Mouse (Mus musculus) spleen, postnatal 14 days (tissue): ENCODE measurements around the gene Ube2c.

ENCODE experiments used
- DNase-seq, 2 experiments: peaks; one replicate each; pipeline ENCODE4 v3.0.0; 2021 to 2022; ENCODE audit warnings: low spot score in 2 of 2

The Ube2c gene

DNA sequence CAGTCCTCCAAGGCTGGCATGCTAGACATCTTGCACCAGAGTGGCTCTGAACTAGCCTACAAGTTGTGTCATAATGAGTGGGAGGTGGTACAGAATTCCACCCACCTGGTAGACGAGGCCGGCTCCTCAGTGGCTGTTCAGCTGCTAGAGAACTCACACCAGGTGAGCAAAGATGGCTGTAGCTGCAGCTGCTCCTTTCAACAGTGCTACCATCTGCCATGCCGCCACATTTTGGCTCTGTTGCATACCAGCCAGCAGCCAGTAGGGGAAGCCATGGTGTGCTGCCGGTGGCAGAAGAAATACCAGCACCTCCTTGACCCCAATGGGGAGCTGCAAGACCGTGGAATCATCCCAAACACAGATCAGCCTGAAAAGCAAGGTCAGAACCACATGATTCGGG lies 51.4 kb downstream of the Ube2c start:
- no peak for DNase-seq

DNA sequence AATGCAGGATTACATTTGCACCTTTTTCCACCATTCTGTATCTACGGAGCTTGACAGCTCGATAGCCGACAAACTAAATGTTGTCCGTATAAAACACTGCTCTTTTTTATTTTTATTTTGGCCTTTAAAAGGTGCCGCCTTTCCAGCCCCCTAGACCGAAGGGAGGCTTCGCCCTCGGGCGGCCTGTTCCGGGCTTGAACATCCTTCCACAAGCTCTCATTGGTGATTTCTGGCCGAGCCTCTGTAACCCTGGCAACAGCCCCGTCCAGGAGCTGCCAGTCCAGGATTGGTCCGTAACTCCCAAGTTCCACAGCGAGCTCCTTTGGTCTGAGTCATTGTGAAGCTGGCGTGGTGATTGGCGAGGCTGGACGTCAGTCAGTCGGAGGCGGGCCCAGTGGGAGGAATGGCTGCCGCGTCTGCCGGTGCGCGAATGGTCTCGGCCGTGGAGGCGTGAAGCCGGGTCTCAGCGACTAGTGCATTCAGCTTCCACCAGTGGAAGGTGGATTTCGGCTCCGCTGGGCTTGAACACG lies 53.0 kb downstream of the Ube2c start, which contains the start of gene Zswim1:
Gene Zswim1, plus strand, starts transcription at position 51 of the 530 bp plus-strand sequence.
- DNase-seq = peak; percentile 100

DNA sequence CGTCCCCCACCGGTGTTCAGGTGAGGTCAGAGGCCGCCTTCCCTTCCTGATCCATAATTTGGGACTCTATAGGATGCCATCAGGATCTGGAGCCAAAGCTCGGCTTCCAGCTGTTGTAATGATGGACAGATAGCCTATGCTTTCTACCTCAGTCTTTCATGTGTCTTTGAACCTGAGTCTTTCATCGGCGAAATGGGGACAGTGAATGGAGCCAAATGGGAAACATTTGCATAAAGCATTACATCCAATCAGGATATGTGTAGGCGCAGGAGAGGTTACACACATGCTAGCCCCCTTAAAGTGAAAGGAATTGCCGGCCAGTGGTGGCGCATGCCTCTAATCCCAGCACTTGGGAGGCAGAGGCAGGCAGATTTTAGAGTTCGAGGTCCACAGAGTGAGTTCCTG lies 53.5 kb downstream of the Ube2c start:
- DNase-seq = no peak

DNA sequence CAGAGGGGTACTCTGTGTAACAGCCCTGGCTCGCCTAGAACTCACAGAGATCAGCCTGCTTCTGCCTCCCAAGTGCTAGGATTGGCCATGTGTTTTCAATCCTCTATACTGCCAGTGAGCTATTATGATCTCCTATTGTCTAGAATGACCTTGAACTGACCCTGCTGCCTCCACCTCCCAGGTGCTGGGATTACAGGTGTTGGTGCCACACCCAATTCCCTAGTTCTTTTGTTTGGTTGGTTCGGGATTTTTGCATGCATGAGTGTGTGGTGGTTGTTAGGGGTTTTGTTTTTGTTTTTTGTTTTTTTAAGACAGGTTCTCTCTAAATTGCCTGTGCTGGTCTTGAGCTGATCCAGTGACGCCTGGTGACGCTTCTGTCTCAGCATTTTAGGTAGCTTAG lies 54.3 kb downstream of the Ube2c start:
- DNase-seq = no peak

DNA sequence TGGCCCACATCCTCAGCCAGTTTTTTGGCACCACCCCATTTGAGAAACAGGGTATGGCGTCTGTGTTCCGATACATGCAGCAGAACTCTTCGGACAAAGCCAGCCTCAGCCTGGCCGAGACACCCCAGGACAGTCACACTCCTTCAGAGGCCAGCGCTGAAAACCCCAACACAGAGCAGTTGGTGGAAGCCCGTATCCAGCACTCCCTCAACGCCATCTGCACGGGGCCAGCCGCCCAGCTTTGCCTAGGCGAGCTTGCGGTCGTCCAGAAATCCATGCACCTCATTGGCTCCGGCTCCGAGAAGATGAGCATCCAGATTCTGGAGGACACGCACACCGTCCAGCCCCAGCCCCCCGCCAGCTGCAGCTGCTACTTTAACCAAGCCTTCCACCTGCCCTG lies 55.8 kb downstream of the Ube2c start:
- DNase-seq = no peak

DNA sequence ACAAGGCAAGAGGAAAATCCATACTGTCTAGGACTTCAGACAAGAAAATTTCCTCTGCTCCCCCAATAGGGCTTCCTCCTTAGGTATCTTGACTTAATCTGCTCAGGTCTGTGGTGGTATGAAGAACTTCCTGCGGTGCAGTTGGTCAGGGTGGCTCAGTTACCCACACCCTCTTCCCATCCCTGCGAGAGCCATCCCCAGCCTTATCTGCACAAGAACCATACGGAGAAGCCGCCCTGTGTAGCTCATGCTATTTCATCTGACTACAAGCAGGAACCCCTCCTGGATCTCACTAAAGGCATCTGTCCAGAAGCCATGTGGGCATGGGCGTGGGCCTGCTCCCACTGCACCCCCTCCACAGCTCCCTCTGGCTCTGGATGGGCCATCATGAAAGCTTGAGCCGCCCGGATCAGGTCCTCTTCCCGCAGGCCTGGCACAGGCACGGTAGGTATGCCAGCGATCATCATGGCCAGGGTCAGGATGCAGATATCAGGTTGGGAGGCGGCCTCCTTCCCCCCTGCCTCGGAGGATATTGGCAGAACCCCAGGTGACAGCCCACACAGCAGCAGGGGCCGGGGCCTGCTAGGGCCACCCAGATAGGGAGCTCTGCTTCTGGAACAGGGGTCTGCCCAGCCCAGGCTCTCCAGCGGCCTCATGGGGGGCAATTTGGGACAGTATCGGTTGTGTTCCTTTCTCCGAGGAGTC lies 57.6 kb downstream of the Ube2c start:
- DNase-seq = no peak
